Mouse (Mus musculus) CH12.LX (cell line): ENCODE results near the gene Anxa1.

Experiments used
- CTCF ChIP-seq, 2 experiments: IDR thresholded peaks in 1 of 2; conservative IDR thresholded peaks in 1 of 2; 2 replicates each; pipeline ENCODE4 v1.5.1; 2011 to 2012; ENCODE audit warnings: low read depth in 2 of 2, low read length in 2 of 2, improper control_type of control experiment in 1 of 2, inconsistent platforms in 1 of 2, mild to moderate bottlenecking in 1 of 2, moderate library complexity in 1 of 2
- MAX ChIP-seq: IDR thresholded peaks from 2 replicates; pipeline ENCODE4 v1.6.1; 2011; ENCODE audit warnings: low read length, improper control_type of control experiment

DNA sequence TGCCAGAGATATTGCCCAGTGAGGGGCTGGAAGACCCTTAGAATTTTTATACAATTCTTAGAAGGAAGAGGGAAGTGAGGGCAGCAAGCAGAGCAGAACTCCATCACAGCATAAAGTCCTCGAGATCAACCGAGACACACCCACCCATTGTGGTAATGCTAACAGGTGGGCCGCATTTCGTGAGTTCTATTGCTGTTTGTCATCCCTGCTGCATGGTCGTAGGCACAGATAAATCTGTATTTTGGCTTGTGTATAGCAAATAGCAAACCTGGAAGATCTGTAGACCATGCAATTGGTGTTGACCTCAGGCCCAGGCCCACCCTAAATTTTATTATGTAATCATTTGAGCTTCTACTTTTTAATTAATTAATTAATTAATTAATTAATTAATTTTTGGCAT lies 43.2 kb upstream of the Anxa1 start:
- no peak for TF ChIP-seq CTCF (conservative IDR thresholded peaks at IDR 0.05 in 1 of 2, IDR thresholded peaks at IDR 0.05 in 1 of 2; ENCODE audit: low read depth in 2 of 2, low read length in 2 of 2)
- TF ChIP-seq MAX: no peak
